Mouse (Mus musculus): ENCODE results near the gene Rpl34. TPM values are rescaled to one million over a fixed set of nuclear protein-coding genes. Genes with fewer than 3 reads are reported as not detected.
A peak's percentile ranks its signal among the peaks of the same experiment; 100 is the strongest.

The Rpl34 gene
- polyA plus RNA-seq, 1 experiment from 2014 or later = 770 TPM

DNA sequence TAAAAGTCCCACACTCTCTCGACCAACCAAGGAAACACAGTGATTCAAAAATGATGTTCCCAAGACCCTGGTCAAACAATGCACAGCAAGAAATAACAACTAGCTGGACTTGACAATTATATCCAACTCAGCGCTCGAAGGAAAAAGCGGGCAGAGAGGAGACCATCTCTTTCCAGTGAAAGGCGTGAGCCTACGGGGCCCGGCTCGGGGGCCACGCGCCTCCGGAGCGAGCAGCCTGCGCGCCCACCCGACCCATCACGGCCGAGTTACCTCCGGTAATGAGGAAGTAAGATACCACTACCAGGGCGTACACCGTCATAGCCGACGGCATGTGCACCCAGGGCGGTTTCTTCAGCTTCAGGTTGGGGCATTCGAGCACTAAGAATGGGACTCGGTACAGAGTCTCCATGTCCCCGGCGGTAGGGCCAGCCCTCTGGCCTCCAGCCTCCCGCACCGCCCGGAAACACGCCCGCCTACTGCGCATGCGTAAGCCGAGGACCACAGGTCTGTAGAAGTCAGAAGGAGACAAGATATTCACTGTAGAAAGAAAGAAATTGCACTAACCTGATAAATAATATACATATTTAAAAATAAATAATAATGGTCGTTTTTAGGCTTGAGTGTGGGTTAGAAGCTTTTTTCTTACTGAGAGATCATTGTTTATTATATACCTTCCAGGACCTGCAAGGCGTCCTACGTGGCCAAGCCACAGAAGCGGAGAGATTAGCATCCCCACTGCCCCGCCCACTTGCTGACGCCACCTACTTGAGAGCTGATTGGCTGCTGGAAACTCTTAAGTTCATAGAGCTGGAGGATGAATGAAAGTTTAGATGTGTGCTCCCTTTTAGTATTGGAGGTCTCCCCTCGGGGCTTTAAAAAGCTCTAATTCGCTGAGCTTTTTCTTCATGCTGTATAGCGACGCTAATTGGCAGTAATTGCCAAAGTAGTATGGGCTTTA is 21.0 kb downstream of the Rpl34 start, which contains the start of gene Ostc:
TSS of gene Ostc (minus strand) at position 478 of the 958 bp plus-strand sequence.
- peak within 1 kb of the TSS; percentile 88 for H3K9ac ChIP-seq
- H3K9me3 ChIP-seq (replicated peaks) = no peaks in the 10 kb centered on the region
- peak; percentile 98 for ATAC-seq
- H3K27ac ChIP-seq = peak within 1 kb of the TSS; percentile 79
- H3K36me3 ChIP-seq (ENCODE audit: poor library complexity, severe bottlenecking) = peaks cover 2% of the 10 kb centered on the region; the same call in 1 of the 2 replicates
- under 1% methylated on average over 45 of the region's 45 CpGs for WGBS
- H3K4me3 ChIP-seq = peak within 1 kb of the TSS; percentile 80
- peaks cover 25% of the 10 kb centered on the region for H3K4me1 ChIP-seq
- no peaks in the 10 kb centered on the region for H3K27me3 ChIP-seq
- peak within 1 kb of the TSS; percentile 87 for H3K4me2 ChIP-seq

DNA sequence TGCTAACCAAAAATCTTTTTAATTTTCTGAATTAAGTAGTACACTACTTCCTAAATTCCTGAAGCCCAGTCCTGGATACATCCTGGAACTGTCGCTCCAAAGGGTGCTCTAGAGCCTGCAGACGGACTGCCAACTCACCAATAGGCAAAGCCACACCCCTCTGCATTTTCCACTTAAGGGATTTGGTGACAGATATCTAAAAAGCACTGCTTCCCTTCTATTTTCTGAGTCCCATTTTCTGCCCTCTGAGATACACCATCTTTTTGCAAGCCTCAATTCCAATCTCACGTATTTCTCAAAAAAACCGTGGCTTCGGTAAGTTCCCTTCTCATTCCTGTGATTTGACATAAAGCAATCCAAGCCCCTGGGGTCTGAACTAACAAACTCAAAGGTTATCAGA is 21.7 kb downstream of the Rpl34 start:
- Histone ChIP-seq H3K4me1 (peaks cover 25% of the 10 kb centered on the region), H3K9ac (peak overlapping the region; percentile 88), H3K9me3 (replicated peaks) (no peaks in the 10 kb centered on the region), H3K4me2 (peak overlapping the region; percentile 87), H3K36me3 (ENCODE audit: poor library complexity, severe bottlenecking) (peaks cover 8% of the 10 kb centered on the region), H3K27me3 (no peaks in the 10 kb centered on the region), H3K27ac (peak overlapping the region; percentile 79), H3K4me3 (peak overlapping the region; percentile 80)
- no peak for ATAC-seq
- under 1% methylated on average over 5 of the region's 5 CpGs for WGBS

GRCm38 (mm10) chr3:130702289-130702688 is 27.9 kb downstream of the Rpl34 start:
- H3K9ac ChIP-seq = no peak overlapping the region
- no peak overlapping the region for H3K27ac ChIP-seq
- peaks cover 7% of the 10 kb centered on the region for H3K4me1 ChIP-seq
- no peaks in the 10 kb centered on the region for H3K9me3 ChIP-seq (replicated peaks)
- no peak overlapping the region for H3K4me3 ChIP-seq
- ATAC-seq = no peak
- H3K4me2 ChIP-seq = no peak overlapping the region
- WGBS = 85% methylated on average over 6 of the region's 6 CpGs
- no peaks in the 10 kb centered on the region for H3K27me3 ChIP-seq
- H3K36me3 ChIP-seq (ENCODE audit: poor library complexity, severe bottlenecking) = peaks cover 64% of the 10 kb centered on the region

- WGBS = 82% methylated on average over 4 of the region's 4 CpGs
- H3K4me1 ChIP-seq = no peaks in the 10 kb centered on the region
- ATAC-seq = no peak
- peaks cover 74% of the 10 kb centered on the region for H3K36me3 ChIP-seq (ENCODE audit: poor library complexity, severe bottlenecking)
- H3K27ac ChIP-seq = no peak overlapping the region
- no peak overlapping the region for H3K9ac ChIP-seq
- H3K9me3 ChIP-seq (replicated peaks) = no peaks in the 10 kb centered on the region
- no peaks in the 10 kb centered on the region for H3K27me3 ChIP-seq
- H3K4me2 ChIP-seq = no peak overlapping the region
- no peak overlapping the region for H3K4me3 ChIP-seq
Observed at GRCm38 (mm10) chr3:130697622-130698021, 32.6 kb downstream of the Rpl34 start.

DNA sequence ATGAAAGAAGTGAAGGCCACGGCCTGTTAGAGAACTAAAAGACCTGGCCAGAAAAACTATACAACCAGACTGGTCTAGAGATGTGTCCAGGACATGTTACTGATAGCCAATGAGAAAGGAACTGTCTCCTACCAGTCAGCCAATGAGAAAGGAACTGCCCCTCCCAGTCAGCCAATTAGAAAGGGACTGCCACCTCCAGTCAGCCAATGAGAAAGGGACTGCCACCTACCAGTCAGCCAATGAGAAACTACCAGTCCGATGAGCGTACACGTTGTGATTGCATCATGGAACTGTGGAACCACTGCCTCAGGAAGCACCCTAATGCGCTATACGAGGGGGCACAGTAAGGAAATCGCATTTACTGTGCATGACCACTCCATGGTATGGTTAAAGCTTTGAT is 35.5 kb downstream of the Rpl34 start:
- Histone ChIP-seq H3K36me3 (ENCODE audit: poor library complexity, severe bottlenecking) (peaks cover 47% of the 10 kb centered on the region), H3K4me3 (no peak overlapping the region), H3K4me2 (no peak overlapping the region), H3K9me3 (replicated peaks) (no peaks in the 10 kb centered on the region), H3K27me3 (no peaks in the 10 kb centered on the region), H3K9ac (no peak overlapping the region), H3K27ac (no peak overlapping the region), H3K4me1 (peaks cover 2% of the 10 kb centered on the region; the same call in 1 of the 2 replicates)
- no peak for ATAC-seq
- 93% methylated on average over 7 of the region's 7 CpGs for WGBS

- 58% methylated on average over 9 of the region's 9 CpGs for WGBS
- H3K9ac ChIP-seq = no peak overlapping the region
- no peak overlapping the region for H3K27ac ChIP-seq
- H3K4me3 ChIP-seq = no peak overlapping the region
- peak; percentile 15; the same call in 1 of the 2 replicates for ATAC-seq
- no peak overlapping the region for H3K4me2 ChIP-seq
- H3K4me1 ChIP-seq = peaks cover 2% of the 10 kb centered on the region; the same call in 1 of the 2 replicates
- peaks cover 41% of the 10 kb centered on the region for H3K36me3 ChIP-seq (ENCODE audit: poor library complexity, severe bottlenecking)
- H3K9me3 ChIP-seq (replicated peaks) = no peaks in the 10 kb centered on the region
- H3K27me3 ChIP-seq = no peaks in the 10 kb centered on the region
Observed at GRCm38 (mm10) chr3:130694041-130694593, 36.1 kb downstream of the Rpl34 start.

DNA sequence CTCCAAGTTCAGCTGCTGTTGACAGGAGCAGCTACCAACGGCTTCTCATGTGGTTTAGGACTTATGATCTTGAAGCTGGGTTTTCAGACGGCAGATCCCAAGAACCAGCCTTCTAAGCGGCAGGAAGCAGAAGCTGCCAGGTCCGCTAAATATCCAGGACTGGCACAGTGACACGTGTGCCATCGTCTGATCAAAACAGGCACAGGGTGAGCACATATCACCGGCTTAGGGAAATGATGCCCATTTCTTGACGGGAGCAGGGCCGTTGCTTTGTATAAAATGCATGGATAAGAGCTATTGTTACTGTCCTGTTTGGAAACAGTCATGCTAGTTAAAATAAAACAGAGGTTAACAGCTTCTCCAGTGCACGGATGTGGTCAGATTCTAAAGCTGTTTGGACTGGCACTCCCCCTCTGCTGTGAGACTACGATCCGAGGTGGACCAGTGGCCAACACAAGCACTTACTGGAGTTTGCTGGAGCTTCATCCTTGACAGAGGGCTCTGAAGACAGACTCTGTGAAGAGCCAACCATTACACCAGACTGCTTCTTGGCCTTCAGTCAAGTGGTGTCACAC is 38.5 kb downstream of the Rpl34 start:
- peak overlapping the region; percentile 35 for H3K4me3 ChIP-seq
- H3K27me3 ChIP-seq = no peaks in the 10 kb centered on the region
- peaks cover 20% of the 10 kb centered on the region for H3K36me3 ChIP-seq (ENCODE audit: poor library complexity, severe bottlenecking)
- WGBS = 53% methylated on average over 12 of the region's 12 CpGs
- ATAC-seq = peak; percentile 25; the same call in 1 of the 2 replicates
- H3K4me2 ChIP-seq = peak overlapping the region; percentile 62
- peaks cover 2% of the 10 kb centered on the region; the same call in 1 of the 2 replicates for H3K4me1 ChIP-seq
- H3K9me3 ChIP-seq (replicated peaks) = no peaks in the 10 kb centered on the region
- H3K9ac ChIP-seq = peak overlapping the region; percentile 55; the same call in 1 of the 2 replicates
- no peak overlapping the region for H3K27ac ChIP-seq

- Histone ChIP-seq H3K4me2 (peak overlapping the region; percentile 62), H3K27me3 (no peaks in the 10 kb centered on the region), H3K9me3 (replicated peaks) (no peaks in the 10 kb centered on the region), H3K4me3 (peak overlapping the region; percentile 35), H3K9ac (peak overlapping the region; percentile 55; the same call in 1 of the 2 replicates), H3K4me1 (peaks cover 2% of the 10 kb centered on the region; the same call in 1 of the 2 replicates), H3K27ac (no peak overlapping the region; the same call in 1 of the 2 replicates), H3K36me3 (ENCODE audit: poor library complexity, severe bottlenecking) (peaks cover 14% of the 10 kb centered on the region)
- ATAC-seq = peak; percentile 28; the same call in 1 of the 2 replicates
- WGBS = 16% methylated on average over 20 of the region's 20 CpGs
Observed at GRCm38 (mm10) chr3:130690834-130691595, 39.2 kb downstream of the Rpl34 start.

- Histone ChIP-seq H3K27ac (no peak overlapping the region), H3K36me3 (ENCODE audit: poor library complexity, severe bottlenecking) (peaks cover 2% of the 10 kb centered on the region), H3K9ac (no peak overlapping the region), H3K4me1 (peaks cover 2% of the 10 kb centered on the region; the same call in 1 of the 2 replicates), H3K4me2 (no peak overlapping the region), H3K9me3 (replicated peaks) (no peaks in the 10 kb centered on the region), H3K27me3 (no peaks in the 10 kb centered on the region), H3K4me3 (no peak overlapping the region)
- peak; percentile 72 for ATAC-seq
- WGBS = 19% methylated on average over 12 of the region's 12 CpGs
Observed at GRCm38 (mm10) chr3:130689630-130690029, 40.6 kb downstream of the Rpl34 start.

- WGBS = 100% methylated on average over 1 of the region's 1 CpGs
- ATAC-seq = no peak
- Histone ChIP-seq H3K36me3 (ENCODE audit: poor library complexity, severe bottlenecking) (no peaks in the 10 kb centered on the region), H3K4me2 (no peak overlapping the region), H3K9me3 (replicated peaks) (no peaks in the 10 kb centered on the region), H3K4me1 (peaks cover 2% of the 10 kb centered on the region; the same call in 1 of the 2 replicates), H3K4me3 (no peak overlapping the region), H3K9ac (no peak overlapping the region), H3K27me3 (no peaks in the 10 kb centered on the region), H3K27ac (no peak overlapping the region)
Observed at GRCm38 (mm10) chr3:130687051-130687450, 43.1 kb downstream of the Rpl34 start.

- no peak overlapping the region for H3K27ac ChIP-seq
- ATAC-seq = no peak
- H3K9me3 ChIP-seq (replicated peaks) = no peaks in the 10 kb centered on the region
- H3K9ac ChIP-seq = no peak overlapping the region
- WGBS = 83% methylated on average over 8 of the region's 8 CpGs
- H3K4me1 ChIP-seq = no peaks in the 10 kb centered on the region
- no peaks in the 10 kb centered on the region for H3K36me3 ChIP-seq (ENCODE audit: poor library complexity, severe bottlenecking)
- no peak overlapping the region for H3K4me2 ChIP-seq
- H3K27me3 ChIP-seq = no peaks in the 10 kb centered on the region
- H3K4me3 ChIP-seq = no peak overlapping the region
Observed at GRCm38 (mm10) chr3:130685014-130685366, 45.2 kb downstream of the Rpl34 start.

Measured in forebrain, embryonic 13.5 days (tissue).